Comparison of ENCODE assay signal across 8 mouse cellular contexts in the genomic region with DNA sequence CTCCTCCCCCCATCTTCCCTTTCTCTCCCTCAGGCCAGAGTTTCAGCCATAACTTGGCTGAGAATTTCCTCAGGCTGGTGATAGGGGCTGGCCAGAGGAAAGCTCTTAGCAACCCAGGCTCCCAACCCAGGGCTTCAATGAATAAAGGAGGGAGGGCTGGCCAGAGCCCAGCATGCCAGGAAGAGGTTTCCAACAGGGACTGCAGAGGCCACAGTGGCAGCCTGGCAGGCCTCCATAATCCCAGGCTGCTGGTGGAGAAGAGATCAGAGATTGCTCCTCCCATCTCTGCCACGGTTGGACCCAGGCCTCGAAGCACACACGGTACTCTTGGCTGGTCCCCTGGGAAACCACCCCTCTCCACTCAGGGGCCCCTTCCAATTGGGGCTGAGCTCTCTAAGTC. TPM values are rescaled to one million over a fixed set of nuclear protein-coding genes. Genes with fewer than 3 reads are reported as not detected.
DNase-seq lines count a peak whose midpoint lies in the region; ATAC-seq and TF ChIP-seq lines count a peak whose summit lies in the region.

No protein-coding gene starts in this region.

- no peak for TF ChIP-seq POLR2A in cortical plate, adult 2 months (IDR thresholded peaks at IDR 0.05; ENCODE audit: extremely low read depth, insufficient read depth, low read length)

- no peak overlapping the region for H3K9ac ChIP-seq in hindbrain, embryonic 14.5 days
- no peak overlapping the region for H3K9ac ChIP-seq in midbrain, embryonic 13.5 days (replicated peaks)
- H3K9ac ChIP-seq in liver, embryonic 12.5 days: no peak overlapping the region

- peak overlapping the region; percentile 34; the same call in 1 of the 2 replicates for H3K27ac ChIP-seq in cortical plate, adult 2 months (ENCODE audit: insufficient read depth, low read length)
- H3K27ac ChIP-seq in hindbrain, embryonic 14.5 days: peak overlapping the region; percentile 74
- peak overlapping the region; percentile 54 for H3K27ac ChIP-seq in midbrain, embryonic 13.5 days
- no peak overlapping the region for H3K27ac ChIP-seq in liver, embryonic 12.5 days

- WGBS in hindbrain, embryonic 14.5 days: 8% methylated on average over 3 of the region's 3 CpGs
- 3% methylated on average over 3 of the region's 3 CpGs for WGBS in midbrain, embryonic 13.5 days
- WGBS in liver, embryonic 12.5 days (ENCODE audit: insufficient replicate concordance): 40% methylated on average over 3 of the region's 3 CpGs

- H3K9me3 ChIP-seq in hindbrain, embryonic 14.5 days (ENCODE audit: control insufficient read depth, low read length): no peaks in the 10 kb centered on the region
- H3K9me3 ChIP-seq in midbrain, embryonic 13.5 days: no peaks in the 10 kb centered on the region
- H3K9me3 ChIP-seq in liver, embryonic 12.5 days (replicated peaks): no peaks in the 10 kb centered on the region

- no peak overlapping the region for H3K4me3 ChIP-seq in cortical plate, adult 2 months (ENCODE audit: insufficient read depth, low read length)
- H3K4me3 ChIP-seq in hindbrain, embryonic 14.5 days (replicated peaks; ENCODE audit: low read length): no peak overlapping the region
- H3K4me3 ChIP-seq in midbrain, embryonic 13.5 days (replicated peaks): no peak overlapping the region
- H3K4me3 ChIP-seq in liver, embryonic 12.5 days: no peak overlapping the region

- no peaks in the 10 kb centered on the region for H3K36me3 ChIP-seq in hindbrain, embryonic 14.5 days (replicated peaks; ENCODE audit: control insufficient read depth, insufficient read depth)
- no peaks in the 10 kb centered on the region; the same call in 1 of the 2 replicates for H3K36me3 ChIP-seq in midbrain, embryonic 13.5 days
- no peaks in the 10 kb centered on the region for H3K36me3 ChIP-seq in liver, embryonic 12.5 days

- ATAC-seq in hindbrain, embryonic 14.5 days (ENCODE audit: low FRiP score): peak; percentile 83; the same call in 1 of the 2 replicates
- ATAC-seq in midbrain, embryonic 13.5 days: peak; percentile 78
- no peak for ATAC-seq in liver, embryonic 12.5 days

- peaks cover 35% of the 10 kb centered on the region for H3K4me1 ChIP-seq in cortical plate, adult 2 months (ENCODE audit: control insufficient read depth, insufficient read depth, low read length)
- H3K4me1 ChIP-seq in hindbrain, embryonic 14.5 days (replicated peaks; ENCODE audit: control insufficient read depth, insufficient read depth, low read length): peaks cover 58% of the 10 kb centered on the region
- peaks cover 95% of the 10 kb centered on the region for H3K4me1 ChIP-seq in midbrain, embryonic 13.5 days (replicated peaks)
- peaks cover 31% of the 10 kb centered on the region for H3K4me1 ChIP-seq in liver, embryonic 12.5 days

- no peak for TF ChIP-seq CTCF in cortical plate, adult 2 months (IDR thresholded peaks at IDR 0.05; ENCODE audit: extremely low read depth, insufficient read depth, low read length)

- H3K27me3 ChIP-seq in hindbrain, embryonic 14.5 days (ENCODE audit: control insufficient read depth, insufficient read depth, low read length): no peaks in the 10 kb centered on the region
- H3K27me3 ChIP-seq in midbrain, embryonic 13.5 days: peaks cover 6% of the 10 kb centered on the region
- H3K27me3 ChIP-seq in liver, embryonic 12.5 days (replicated peaks): peaks cover 25% of the 10 kb centered on the region

- DNase-seq in gastrocnemius, postnatal 25 days: peak; percentile 49
- no peak for DNase-seq in gastrocnemius, adult 8-10 months (ENCODE audit: low spot score in 2 of 2)
- peak; percentile 89 for DNase-seq in Muller cell, postnatal 12 days (ENCODE audit: inconsistent ontology term)
- peak; percentile 69 for DNase-seq in hindbrain, embryonic 14.5 days (ENCODE audit: low spot score)
- DNase-seq in ovary, postnatal 14 days (ENCODE audit: low spot score): no peak

- H3K4me2 ChIP-seq in hindbrain, embryonic 14.5 days (replicated peaks): no peak overlapping the region
- H3K4me2 ChIP-seq in midbrain, embryonic 13.5 days (replicated peaks): no peak overlapping the region
- no peak overlapping the region for H3K4me2 ChIP-seq in liver, embryonic 12.5 days

RNA-seq across cellular contexts. Expression of a gene that starts 10.4 kb away (rescaled TPM):
- total RNA-seq in gastrocnemius, postnatal 25 days (2021): 1 to 10 TPM; 5.1 to 6.5 TPM
- 1 to 10 TPM; 2.8 to 5.2 (median 3.9) TPM for total RNA-seq in gastrocnemius, adult 8-10 months (2022)
- polyA plus RNA-seq in cortical plate, adult 2 months (2012; rRNA removed): 130 and 131 TPM in 2 replicates
- polyA plus RNA-seq in hindbrain, embryonic 14.5 days (2014; fragmentation: Nextera tagmentation; extraction: Ambion mirVana): 35.8 and 38.5 TPM in 2 replicates
- polyA plus RNA-seq in midbrain, embryonic 13.5 days (2015; fragmentation: Nextera tagmentation; extraction: Ambion mirVana): 28.4 and 34.7 TPM in 2 replicates
- polyA plus RNA-seq in liver, embryonic 12.5 days (2016; fragmentation: Nextera tagmentation; extraction: Ambion mirVana): 2.7 and 3.2 TPM in 2 replicates

Comparison
In these comparisons a context has a peak if more than half of its experiments do, and no peak if none do; other contexts are left out.
1. DNase-seq: peak in gastrocnemius, postnatal 25 days (single experiment), Muller cell, postnatal 12 days (single experiment) and hindbrain, embryonic 14.5 days (single experiment); none in gastrocnemius, adult 8-10 months (0 of 2) and ovary, postnatal 14 days (single experiment).